Mouse (Mus musculus): ENCODE results near the gene Rapgef2. TPM values are rescaled to one million over a fixed set of nuclear protein-coding genes. Genes with fewer than 3 reads are reported as not detected.
A peak's percentile ranks its signal among the peaks of the same experiment; 100 is the strongest.
"Not testable (repeated sequence)": the region's sequence is repeated elsewhere in the genome, so short reads cannot be mapped to it uniquely, and the experiment has no call there.

The Rapgef2 gene
- polyA plus RNA-seq, 1 experiment from 2014 or later: 4.4 TPM

- Histone ChIP-seq H3K36me3 (ENCODE audit: control insufficient read depth, insufficient read depth, low read length) (no peaks in the 10 kb centered on the region; the same call in none of the 2 replicates), H3K27ac (ENCODE audit: low read length) (peak overlapping the region; percentile 56; the same call in 1 of the 2 replicates), H3K27me3 (ENCODE audit: control insufficient read depth, insufficient read depth, low read length) (no peaks in the 10 kb centered on the region), H3K9me3 (replicated peaks; ENCODE audit: control insufficient read depth, low read length) (no peaks in the 10 kb centered on the region), H3K4me2 (ENCODE audit: low read depth, low read length) (0 out of 2 replicates have a peak overlapping the region, but pooled peaks have one; percentile 17), H3K4me1 (ENCODE audit: control insufficient read depth, insufficient read depth, low read length) (peaks cover 46% of the 10 kb centered on the region), H3K4me3 (replicated peaks; ENCODE audit: low read length) (no peak overlapping the region), H3K9ac (ENCODE audit: low read length) (no peak overlapping the region)
- no peak for ATAC-seq (ENCODE audit: insufficient read depth, low FRiP score)
- 73% methylated on average over 8 of the region's 8 CpGs for WGBS
Measured at GRCm38 (mm10) chr3:79177136-79177870, 109.0 kb downstream of the Rapgef2 start.

- Histone ChIP-seq H3K9ac (ENCODE audit: low read length) (no peak overlapping the region), H3K4me1 (ENCODE audit: control insufficient read depth, insufficient read depth, low read length) (peaks cover 15% of the 10 kb centered on the region), H3K9me3 (replicated peaks; ENCODE audit: control insufficient read depth, low read length) (no peaks in the 10 kb centered on the region), H3K27me3 (ENCODE audit: control insufficient read depth, insufficient read depth, low read length) (no peaks in the 10 kb centered on the region), H3K36me3 (ENCODE audit: control insufficient read depth, insufficient read depth, low read length) (no peaks in the 10 kb centered on the region; the same call in none of the 2 replicates), H3K4me3 (replicated peaks; ENCODE audit: low read length) (no peak overlapping the region), H3K27ac (ENCODE audit: low read length) (no peak overlapping the region), H3K4me2 (ENCODE audit: low read depth, low read length) (no peak overlapping the region)
- ATAC-seq (ENCODE audit: insufficient read depth, low FRiP score): no peak
- 82% methylated on average over 6 of the region's 6 CpGs for WGBS
Measured at GRCm38 (mm10) chr3:79174168-79174567, 112.1 kb downstream of the Rapgef2 start.

DNA sequence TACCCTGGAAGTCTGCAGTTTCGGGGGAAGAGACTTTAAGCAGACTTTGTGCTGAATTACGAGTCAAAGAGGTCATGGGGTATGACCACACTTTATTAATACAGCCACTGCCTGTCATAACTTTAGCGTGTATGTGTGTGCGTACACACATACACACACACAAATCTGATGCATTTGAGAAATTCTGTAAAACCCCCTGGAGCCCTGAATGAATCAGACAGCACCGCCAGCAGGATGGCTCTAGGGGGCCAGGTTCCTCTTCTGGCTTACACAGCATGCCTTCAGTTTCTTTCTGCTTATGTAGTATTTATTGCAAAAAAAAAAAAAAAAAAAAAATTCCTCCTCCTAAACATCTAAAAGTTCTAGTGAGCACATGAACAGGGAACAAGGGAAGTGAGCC, 113.0 kb downstream of the Rapgef2 start:
- ATAC-seq (ENCODE audit: insufficient read depth, low FRiP score): no peak

GRCm38 (mm10) chr3:79171146-79171545, 115.2 kb downstream of the Rapgef2 start:
- H3K4me1 ChIP-seq (ENCODE audit: control insufficient read depth, insufficient read depth, low read length); H3K4me3 ChIP-seq (replicated peaks; ENCODE audit: low read length); H3K9me3 ChIP-seq (replicated peaks; ENCODE audit: control insufficient read depth, low read length); H3K4me2 ChIP-seq (ENCODE audit: low read depth, low read length); H3K9ac ChIP-seq (ENCODE audit: low read length); H3K27me3 ChIP-seq (ENCODE audit: control insufficient read depth, insufficient read depth, low read length); H3K27ac ChIP-seq (ENCODE audit: low read length); ATAC-seq (ENCODE audit: insufficient read depth, low FRiP score); H3K36me3 ChIP-seq (ENCODE audit: control insufficient read depth, insufficient read depth, low read length): not testable (repeated sequence)
- 92% methylated on average over 8 of the region's 8 CpGs for whole genome bisulfite sequencing

More for the DNA sequence above, 113.0 kb downstream of the Rapgef2 start:
- H3K9ac ChIP-seq (ENCODE audit: low read length): no peak overlapping the region
- no peak overlapping the region for H3K4me3 ChIP-seq (replicated peaks; ENCODE audit: low read length)
- WGBS: 79% methylated on average over 5 of the region's 5 CpGs
- no peaks in the 10 kb centered on the region for H3K9me3 ChIP-seq (replicated peaks; ENCODE audit: control insufficient read depth, low read length)
- no peak overlapping the region for H3K4me2 ChIP-seq (ENCODE audit: low read depth, low read length)
- no peaks in the 10 kb centered on the region for H3K27me3 ChIP-seq (ENCODE audit: control insufficient read depth, insufficient read depth, low read length)
- peaks cover 8% of the 10 kb centered on the region for H3K4me1 ChIP-seq (ENCODE audit: control insufficient read depth, insufficient read depth, low read length)
- H3K36me3 ChIP-seq (ENCODE audit: control insufficient read depth, insufficient read depth, low read length): no peaks in the 10 kb centered on the region; the same call in none of the 2 replicates
- H3K27ac ChIP-seq (ENCODE audit: low read length): no peak overlapping the region

DNA sequence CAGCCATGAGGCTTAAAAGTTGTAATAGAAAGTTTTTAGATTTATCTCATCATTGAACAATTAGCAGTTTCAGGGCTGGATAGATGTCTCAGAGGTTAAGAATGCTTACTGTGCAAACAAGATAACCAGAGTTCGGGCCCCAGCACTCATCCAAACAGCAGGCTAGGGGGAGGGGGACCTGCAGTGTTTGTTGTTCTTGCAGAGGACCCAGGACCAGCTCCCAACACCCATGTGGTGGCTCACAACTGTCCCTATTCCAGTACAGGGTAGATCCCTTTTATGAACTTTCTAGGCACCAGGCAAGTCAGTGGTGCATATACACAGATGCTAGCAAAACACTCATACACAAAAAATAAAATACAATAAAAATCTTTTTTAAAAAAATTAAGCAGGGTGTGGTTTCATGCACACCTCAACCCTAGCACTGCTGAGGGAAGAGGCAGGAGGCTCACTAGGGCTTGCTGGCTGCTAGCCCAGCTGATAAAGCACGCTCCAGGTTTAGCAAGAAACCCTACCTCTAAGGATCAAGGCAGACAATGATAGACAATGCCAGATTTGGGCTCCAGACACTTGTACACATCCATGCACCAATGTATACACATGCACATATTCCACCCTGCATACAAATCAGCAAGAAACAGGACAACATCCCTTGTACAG, 118.0 kb downstream of the Rapgef2 start:
- Histone ChIP-seq H3K9ac (ENCODE audit: low read length) (no peak overlapping the region), H3K9me3 (replicated peaks; ENCODE audit: control insufficient read depth, low read length) (no peaks in the 10 kb centered on the region), H3K4me3 (replicated peaks; ENCODE audit: low read length) (no peak overlapping the region), H3K36me3 (ENCODE audit: control insufficient read depth, insufficient read depth, low read length) (no peaks in the 10 kb centered on the region; the same call in none of the 2 replicates), H3K27me3 (ENCODE audit: control insufficient read depth, insufficient read depth, low read length) (no peaks in the 10 kb centered on the region), H3K4me2 (ENCODE audit: low read depth, low read length) (no peak overlapping the region), H3K27ac (ENCODE audit: low read length) (no peak overlapping the region), H3K4me1 (ENCODE audit: control insufficient read depth, insufficient read depth, low read length) (no peaks in the 10 kb centered on the region)
- no peak for ATAC-seq (ENCODE audit: insufficient read depth, low FRiP score)
- WGBS: 49% methylated on average over 2 of the region's 2 CpGs

DNA sequence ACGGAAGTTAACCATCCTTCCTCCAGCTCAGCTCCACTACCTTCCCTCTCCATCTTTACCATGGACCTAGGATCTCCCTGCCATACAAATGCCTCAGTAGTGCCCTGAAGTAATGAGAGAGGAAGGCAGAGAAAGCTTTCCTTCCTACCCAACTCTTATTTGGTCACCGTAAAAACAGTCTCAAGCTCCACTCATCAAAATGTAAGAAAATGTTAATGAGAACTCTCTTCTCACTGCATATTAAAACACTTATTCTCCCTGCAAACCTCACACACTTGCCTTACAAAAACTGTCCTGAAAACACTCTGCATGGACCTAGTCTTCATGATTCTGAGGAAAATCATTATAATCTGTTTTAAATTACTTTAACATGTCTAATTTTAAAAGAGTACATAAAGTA, 118.7 kb downstream of the Rapgef2 start:
- Histone ChIP-seq H3K36me3 (ENCODE audit: control insufficient read depth, insufficient read depth, low read length) (no peaks in the 10 kb centered on the region; the same call in none of the 2 replicates), H3K27ac (ENCODE audit: low read length) (no peak overlapping the region), H3K9me3 (replicated peaks; ENCODE audit: control insufficient read depth, low read length) (no peaks in the 10 kb centered on the region), H3K9ac (ENCODE audit: low read length) (no peak overlapping the region), H3K27me3 (ENCODE audit: control insufficient read depth, insufficient read depth, low read length) (no peaks in the 10 kb centered on the region), H3K4me2 (ENCODE audit: low read depth, low read length) (no peak overlapping the region), H3K4me3 (replicated peaks; ENCODE audit: low read length) (no peak overlapping the region), H3K4me1 (ENCODE audit: control insufficient read depth, insufficient read depth, low read length) (peaks cover 5% of the 10 kb centered on the region; the same call in 1 of the 2 replicates)
- ATAC-seq (ENCODE audit: insufficient read depth, low FRiP score): no peak
- 91% methylated on average over 2 of the region's 2 CpGs for WGBS

DNA sequence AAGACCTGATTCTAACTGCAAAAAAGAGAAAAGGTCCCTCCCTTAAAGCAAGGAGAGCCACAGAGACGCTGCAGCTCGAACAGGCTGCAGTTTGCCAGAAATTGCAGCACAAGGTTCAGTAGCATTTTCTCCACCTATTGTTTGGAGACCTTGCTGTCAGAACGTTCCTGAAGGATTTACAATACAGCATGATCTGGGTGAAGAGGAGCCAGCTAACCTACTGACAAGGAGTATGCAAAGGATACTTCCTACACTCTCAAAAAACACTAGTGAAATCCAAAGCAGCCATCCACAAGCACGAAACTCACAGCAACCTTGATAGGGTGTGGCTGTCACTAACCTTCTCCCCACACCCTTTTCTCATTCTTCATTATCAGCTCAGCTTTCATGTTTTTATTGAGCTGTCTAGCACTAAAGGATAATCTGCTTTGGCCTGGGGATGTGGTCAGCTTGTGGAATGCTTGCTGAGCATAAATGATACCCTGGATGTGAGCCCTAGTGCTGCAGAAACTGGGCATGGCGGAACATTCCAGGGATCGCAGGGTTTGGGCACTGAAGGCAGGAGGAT, 124.4 kb downstream of the Rapgef2 start:
- Histone ChIP-seq H3K4me1 (ENCODE audit: control insufficient read depth, insufficient read depth, low read length) (peaks cover 24% of the 10 kb centered on the region), H3K27ac (ENCODE audit: low read length) (peak overlapping the region; percentile 88), H3K9me3 (replicated peaks; ENCODE audit: control insufficient read depth, low read length) (no peaks in the 10 kb centered on the region), H3K9ac (ENCODE audit: low read length) (peak overlapping the region; percentile 56), H3K27me3 (ENCODE audit: control insufficient read depth, insufficient read depth, low read length) (no peaks in the 10 kb centered on the region), H3K4me2 (ENCODE audit: low read depth, low read length) (peak overlapping the region; percentile 40), H3K36me3 (ENCODE audit: control insufficient read depth, insufficient read depth, low read length) (no peaks in the 10 kb centered on the region), H3K4me3 (replicated peaks; ENCODE audit: low read length) (0 out of 2 replicates have a peak overlapping the region, but pooled peaks have one; percentile 5)
- 32% methylated on average over 6 of the region's 6 CpGs for WGBS
- 0 out of 2 replicates have a peak, but pooled peaks have one; percentile 25 for ATAC-seq (ENCODE audit: insufficient read depth, low FRiP score)

DNA sequence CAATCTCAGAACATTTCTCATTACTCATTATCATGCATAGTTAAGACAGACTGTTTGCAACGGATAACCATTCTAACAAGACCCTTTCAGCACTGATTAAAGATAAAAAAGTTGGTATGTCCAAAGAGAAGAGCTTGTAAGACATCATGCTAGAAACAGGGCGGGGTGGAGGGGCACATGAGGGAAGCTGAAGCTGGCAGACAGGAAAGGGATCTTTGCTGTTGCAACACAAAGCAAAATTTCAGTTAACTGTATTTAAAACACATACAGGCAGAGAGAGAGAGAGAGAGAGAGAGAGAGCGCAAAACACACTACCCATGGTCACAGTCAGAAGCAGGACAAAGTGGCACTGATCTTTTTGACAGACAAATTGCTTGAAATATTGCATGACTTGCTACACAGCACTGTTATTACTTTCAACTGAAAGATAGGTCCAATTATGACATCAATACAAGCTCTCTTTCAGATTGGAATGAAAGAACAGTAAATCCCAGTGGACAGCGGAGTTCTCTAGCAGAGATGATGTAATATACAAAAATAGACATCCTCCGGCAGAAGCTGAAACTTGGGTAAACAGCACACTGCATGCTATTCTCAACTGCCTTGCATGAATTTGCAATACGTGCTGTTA, 125.1 kb downstream of the Rapgef2 start:
- H3K9ac ChIP-seq (ENCODE audit: low read length): peak overlapping the region; percentile 26; the same call in 1 of the 2 replicates
- H3K27ac ChIP-seq (ENCODE audit: low read length): peak overlapping the region; percentile 88
- H3K27me3 ChIP-seq (ENCODE audit: control insufficient read depth, insufficient read depth, low read length): no peaks in the 10 kb centered on the region
- 34% methylated on average over 6 of the region's 6 CpGs for WGBS
- H3K9me3 ChIP-seq (replicated peaks; ENCODE audit: control insufficient read depth, low read length): no peaks in the 10 kb centered on the region
- H3K4me2 ChIP-seq (ENCODE audit: low read depth, low read length): peak overlapping the region; percentile 40
- H3K4me1 ChIP-seq (ENCODE audit: control insufficient read depth, insufficient read depth, low read length): peaks cover 24% of the 10 kb centered on the region
- no peak overlapping the region for H3K4me3 ChIP-seq (replicated peaks; ENCODE audit: low read length)
- ATAC-seq (ENCODE audit: insufficient read depth, low FRiP score): peak; percentile 86
- H3K36me3 ChIP-seq (ENCODE audit: control insufficient read depth, insufficient read depth, low read length): no peaks in the 10 kb centered on the region
